Mouse (Mus musculus) frontal cortex, adult (tissue): ENCODE data around the gene Mkln1.

ENCODE experiments used
- ATAC-seq: cut with Nextera tagmentation; 2 replicates; pipeline ENCODE4 v1.9.2; 2017; ENCODE audit warnings: mild to moderate bottlenecking, moderate library complexity, mixed read lengths; ENCODE audit not compliant: low TSS enrichment

Mkln1 gene

DNA sequence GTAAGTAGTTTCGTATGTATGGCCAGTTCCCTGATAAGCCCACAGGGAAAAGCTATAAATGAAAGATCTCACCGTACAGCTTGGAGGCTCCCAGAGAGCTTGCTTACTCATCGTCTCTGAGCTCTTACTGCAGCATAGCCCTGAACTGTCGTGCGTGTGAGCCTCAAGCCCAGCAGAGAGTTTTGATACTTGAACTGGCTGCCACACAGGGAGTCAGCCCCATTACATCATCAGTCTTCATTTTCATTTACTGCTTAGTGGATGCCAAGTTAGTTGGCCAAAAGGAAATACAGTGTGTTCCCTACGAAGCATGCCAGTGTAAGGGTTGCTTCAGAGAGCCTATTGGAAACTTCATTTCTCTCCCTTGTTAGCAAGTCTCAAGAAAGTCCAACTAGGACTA lies 115.2 kb downstream of the Mkln1 start:
- ATAC-seq = peak; percentile 81

GRCm38 (mm10) chr6:31517681-31518337 lies 119.3 kb downstream of the Mkln1 start:
- ATAC-seq = no peak

GRCm38 (mm10) chr6:31518338-31518698 lies 119.8 kb downstream of the Mkln1 start:
- ATAC-seq = no peak

DNA sequence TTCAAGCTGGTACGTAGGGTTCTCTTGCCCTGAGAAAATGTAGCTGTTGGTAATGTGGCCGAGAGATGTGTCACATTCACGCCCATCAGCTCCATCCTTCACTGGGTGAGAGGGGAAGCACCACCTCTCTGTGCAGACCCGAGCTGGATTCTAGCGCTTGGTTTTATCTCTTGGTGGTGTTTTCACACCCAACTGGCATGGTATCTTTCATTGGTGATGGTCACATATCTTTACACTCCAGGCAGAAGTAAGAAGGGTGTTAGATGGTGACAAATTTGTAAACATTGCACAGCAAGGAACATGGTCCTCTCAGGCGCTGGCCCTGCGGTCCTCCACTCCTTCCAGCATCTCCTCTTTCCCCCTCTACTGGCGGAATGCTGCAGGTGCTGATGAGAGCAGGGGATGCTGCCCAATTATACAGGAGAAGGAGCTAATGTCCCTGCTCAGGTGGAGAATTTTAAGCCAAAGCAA lies 120.5 kb downstream of the Mkln1 start:
- ATAC-seq = peak; percentile 32; the same call in 1 of the 2 replicates

DNA sequence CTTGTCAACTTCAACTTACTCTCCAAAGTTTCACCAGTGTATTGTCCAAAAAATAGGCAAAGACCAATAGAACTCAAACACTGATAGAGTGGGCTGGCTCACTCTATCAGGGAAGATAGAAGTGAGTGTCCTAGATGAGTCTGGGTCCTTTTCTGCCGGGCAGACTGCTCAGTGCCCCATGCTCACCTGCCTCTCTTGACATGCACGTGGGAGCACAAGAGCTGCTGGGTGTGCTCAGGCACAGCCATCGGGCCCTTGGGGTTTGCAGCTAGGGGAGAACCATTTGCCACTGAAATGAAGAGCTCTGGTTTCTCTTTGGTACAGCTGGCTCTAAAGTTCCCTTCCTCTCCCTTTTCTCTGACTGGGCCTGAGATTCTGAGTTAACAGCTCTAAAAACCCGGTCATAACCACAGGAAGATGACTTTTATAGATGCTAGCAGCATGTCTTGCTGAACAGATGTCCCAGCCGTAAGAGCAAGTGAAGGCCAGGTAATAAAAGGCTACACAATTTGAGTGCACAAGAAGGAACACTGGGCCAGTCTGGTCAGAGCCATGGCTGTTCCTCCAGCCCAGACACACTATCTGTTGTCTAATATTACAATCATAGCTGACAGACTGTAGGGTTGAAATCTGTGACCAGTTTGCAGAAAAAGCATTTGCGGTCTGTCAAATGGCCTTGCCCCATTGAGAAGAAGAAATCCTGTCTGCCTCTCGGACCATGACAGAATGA lies 122.1 kb downstream of the Mkln1 start:
- ATAC-seq = no peak

- no peak for ATAC-seq
Observed at GRCm38 (mm10) chr6:31521491-31522355, 123.2 kb downstream of the Mkln1 start.

DNA sequence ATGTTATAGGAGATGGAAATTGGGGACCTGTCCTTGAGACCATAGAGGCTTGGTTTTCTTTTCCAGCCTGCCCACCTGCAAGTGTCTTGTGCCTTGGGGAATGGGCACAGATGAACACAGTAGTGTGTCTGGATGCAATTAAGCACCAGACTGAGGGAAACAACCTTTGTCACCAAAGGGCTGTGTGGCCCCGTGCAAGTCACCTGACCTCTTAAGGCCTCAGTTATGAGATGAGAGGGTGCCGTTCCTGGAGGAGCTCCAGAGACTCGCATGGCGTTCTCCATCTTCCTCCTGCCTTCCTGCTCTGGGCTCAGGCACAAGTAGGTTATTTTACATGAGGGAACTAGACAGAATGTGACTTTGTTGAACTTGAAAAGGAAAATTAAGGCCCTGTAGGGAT lies 123.9 kb downstream of the Mkln1 start:
- ATAC-seq = no peak

- peak; percentile 69 for ATAC-seq
Observed at GRCm38 (mm10) chr6:31523039-31523438, 124.5 kb downstream of the Mkln1 start.

GRCm38 (mm10) chr6:31523657-31524056 lies 125.1 kb downstream of the Mkln1 start:
- no peak for ATAC-seq

DNA sequence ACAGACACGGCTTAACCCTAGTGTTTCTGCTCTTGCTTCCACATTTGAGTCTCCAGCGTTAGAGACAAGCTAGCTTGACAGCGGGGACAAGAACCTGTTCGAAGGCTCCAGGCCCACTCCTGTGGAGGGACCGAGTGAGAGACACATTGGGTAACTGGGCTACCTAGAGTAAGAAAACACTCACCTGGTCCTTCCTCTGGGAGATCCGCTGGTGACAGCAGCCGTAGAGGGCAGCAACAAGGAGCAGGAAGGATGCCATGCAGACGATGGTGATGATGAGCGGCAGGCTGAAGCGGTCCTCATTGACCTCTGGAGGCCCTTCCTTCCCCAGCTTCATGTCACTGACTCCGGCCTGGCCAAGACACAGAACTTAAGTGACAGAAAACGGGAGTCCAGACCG lies 125.6 kb downstream of the Mkln1 start:
- ATAC-seq = no peak

GRCm38 (mm10) chr6:31524647-31525046 lies 126.1 kb downstream of the Mkln1 start:
- no peak for ATAC-seq

DNA sequence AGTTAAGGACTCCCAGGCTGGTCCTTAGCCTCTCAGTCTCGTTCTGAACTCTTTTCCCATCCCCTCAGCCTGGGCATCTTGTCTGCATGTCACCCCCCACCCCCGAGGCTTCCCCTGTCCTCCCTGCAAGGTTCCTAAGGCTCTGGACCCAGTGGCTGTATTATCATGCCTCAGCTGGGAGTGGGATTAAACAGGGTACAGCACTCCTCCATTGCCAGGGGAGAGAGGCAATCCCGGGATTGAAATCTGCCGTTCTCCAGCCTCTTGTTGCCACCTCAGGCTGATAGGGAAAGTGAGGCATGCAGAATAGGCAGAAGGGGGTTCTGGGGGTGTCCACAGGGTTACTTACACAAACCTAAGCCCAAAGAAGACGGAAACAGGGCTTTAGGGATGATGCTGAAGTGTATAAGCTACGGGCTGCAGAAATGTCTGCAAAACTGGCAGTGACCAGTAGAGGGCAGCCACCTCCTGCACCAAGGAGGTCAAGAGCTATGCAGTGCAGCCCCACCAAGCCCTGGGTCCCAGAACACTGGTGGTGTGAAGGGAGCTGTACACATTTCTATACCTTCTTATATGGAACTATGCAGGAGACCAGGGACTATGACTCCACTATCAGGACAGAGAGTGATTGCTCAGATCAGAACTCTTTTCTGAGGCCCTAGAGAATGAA lies 126.8 kb downstream of the Mkln1 start:
- ATAC-seq = peak; percentile 29; the same call in 1 of the 2 replicates

DNA sequence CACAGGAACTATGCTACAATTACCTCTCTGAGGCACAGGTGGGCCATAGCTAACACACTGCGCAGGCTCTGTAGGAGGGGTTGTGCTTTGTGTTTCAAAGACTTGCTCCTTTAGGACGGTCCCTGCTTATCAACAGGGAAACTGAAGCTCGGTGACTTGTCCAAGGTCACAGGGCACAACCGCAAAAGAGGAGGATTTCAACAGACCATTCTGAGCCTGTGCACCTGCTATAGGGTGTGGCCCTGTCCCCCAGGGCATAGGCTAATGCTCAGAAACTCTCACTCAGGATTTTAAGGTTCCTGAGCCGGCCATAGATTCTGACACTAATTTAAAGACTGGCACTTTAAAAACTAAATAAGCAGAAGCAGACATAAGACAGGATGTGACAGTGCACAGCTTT lies 128.4 kb downstream of the Mkln1 start:
- ATAC-seq = no peak

GRCm38 (mm10) chr6:31527897-31528296 lies 129.4 kb downstream of the Mkln1 start:
- ATAC-seq = peak; percentile 39; the same call in 1 of the 2 replicates

DNA sequence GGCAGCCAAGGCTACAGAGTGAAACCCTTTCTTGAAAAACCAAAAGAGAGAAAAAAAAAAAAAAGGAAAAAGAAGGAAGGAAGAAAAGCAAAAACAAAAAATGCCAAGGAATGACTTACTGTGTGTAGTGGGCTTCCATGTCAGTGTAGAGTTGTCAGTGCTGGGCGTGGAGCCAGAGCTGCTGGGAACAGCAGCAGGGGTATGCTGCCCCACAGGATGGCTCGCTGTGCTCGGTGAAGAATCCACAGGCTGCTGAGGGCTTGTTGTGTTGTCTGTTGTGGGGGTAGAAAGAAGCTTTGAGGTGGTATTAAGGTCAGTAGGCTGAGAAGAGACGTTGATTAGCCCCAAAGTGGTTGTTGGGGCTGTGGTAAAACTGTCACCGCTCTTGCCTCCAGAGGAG lies 129.8 kb downstream of the Mkln1 start:
- no peak for ATAC-seq

DNA sequence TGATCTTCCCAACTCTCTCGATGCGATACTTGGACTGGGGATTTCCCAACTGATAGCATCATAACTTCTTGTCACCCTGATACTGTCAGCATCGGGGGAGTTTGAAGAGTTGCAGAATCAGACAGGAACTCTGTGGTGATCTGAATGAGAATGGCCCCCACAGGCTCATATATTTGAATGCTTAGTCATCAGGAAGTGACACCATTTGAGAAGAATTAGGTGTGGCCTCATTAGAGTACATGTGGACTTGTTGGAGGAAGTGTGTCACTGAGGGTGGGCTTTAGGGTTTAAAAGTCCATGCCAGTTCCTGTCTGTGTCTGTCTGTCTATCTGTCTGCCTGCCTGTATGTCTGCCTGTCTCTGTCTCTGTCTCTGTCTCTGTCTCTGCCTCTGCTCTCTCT lies 133.3 kb downstream of the Mkln1 start:
- no peak for ATAC-seq

- ATAC-seq = peak; percentile 57; the same call in 1 of the 2 replicates
Observed at GRCm38 (mm10) chr6:31534705-31535104, 136.2 kb downstream of the Mkln1 start.

- no peak for ATAC-seq
Observed at GRCm38 (mm10) chr6:31537193-31537592, 138.7 kb downstream of the Mkln1 start.

DNA sequence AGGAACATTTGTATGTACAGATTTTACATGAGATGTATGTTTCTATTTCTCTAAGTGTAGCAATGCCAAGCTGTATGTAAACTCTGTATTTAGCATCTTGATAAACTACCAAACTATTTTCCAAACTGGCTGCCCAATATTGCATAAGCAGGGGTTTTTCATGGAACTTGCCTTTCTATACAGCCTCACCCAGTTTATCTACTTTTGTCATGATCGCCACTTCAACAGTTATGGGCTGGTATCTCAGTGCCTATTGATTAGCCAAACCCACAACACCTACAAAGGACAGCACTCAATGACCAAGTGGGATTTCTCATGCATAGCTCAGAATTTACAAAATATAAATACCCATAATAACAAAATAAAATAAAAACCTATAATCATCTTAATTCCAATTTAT lies 139.6 kb downstream of the Mkln1 start:
- no peak for ATAC-seq

DNA sequence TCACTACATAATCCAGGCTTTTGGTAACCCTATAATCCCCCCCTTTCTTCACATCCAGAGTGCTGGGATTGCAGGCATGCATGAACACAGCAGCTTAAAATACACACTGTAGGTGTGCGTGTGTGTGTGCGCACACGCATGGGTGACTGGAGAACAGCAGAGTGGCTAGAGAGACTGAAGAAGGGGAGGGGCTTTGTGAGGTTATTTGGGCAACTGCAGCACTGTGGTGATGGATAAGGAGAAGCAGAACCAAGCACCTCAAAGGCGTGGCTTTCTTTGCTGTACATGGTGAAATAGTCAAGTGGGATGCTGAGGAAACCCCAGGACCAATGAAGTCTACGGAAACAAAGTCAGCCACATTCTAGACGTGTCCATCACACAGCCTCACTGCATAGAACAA lies 141.5 kb downstream of the Mkln1 start:
- ATAC-seq = peak; percentile 50

GRCm38 (mm10) chr6:31544318-31544717 lies 145.8 kb downstream of the Mkln1 start:
- ATAC-seq = no peak
